Mouse (Mus musculus) testis, postnatal 10 days (tissue): Measurements from ENCODE around the gene Elavl1.
A peak's percentile ranks its signal among the peaks of the same experiment; 100 is the strongest.

Experiments used
- DNase-seq: peaks from one replicate; pipeline ENCODE4 v3.0.0; 2021; ENCODE audit warnings: low spot score

Elavl1 gene

DNA sequence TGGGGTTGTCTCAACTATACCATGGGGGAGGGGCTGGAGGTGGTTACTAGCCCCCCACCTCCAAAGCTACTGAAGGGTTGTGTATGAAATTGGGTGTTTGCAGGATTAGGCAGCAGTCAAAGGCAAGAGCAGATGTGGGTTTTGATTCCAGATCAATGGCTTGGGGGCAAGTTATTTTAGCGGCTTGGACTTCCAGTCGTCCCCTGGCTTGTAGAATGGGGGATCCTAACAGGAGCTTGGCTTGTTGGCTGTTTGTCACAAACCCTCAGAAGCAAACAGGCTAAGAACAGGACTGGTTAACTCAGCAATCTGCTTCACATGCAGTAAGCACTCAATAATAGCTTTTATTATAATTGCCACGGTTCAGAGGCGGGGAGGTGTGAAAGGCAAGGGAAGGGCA, 67.9 kb downstream of the Elavl1 start:
- no peak for DNase-seq

DNA sequence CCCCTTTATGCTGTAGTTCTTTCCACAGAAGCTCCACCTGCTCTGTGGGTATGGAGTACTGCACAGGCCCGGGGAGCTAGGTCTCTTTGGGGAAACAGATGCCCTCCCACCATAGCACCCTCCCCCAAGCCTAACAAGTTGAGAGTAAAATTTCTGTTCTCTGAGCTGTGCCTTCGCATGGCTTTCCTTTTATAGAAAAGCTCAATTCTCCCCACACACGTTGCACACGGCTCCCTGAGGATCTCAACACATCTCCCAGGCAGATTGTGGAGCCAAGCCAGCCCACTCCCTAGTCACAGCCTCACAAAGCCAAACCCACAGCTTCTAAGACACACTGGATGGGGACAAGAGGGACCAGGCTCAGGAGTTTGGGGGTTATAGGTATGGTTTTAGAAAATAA, 68.3 kb downstream of the Elavl1 start:
- peak; percentile 40 for DNase-seq

- DNase-seq = peak; percentile 37
Observed at GRCm38 (mm10) chr8:4255471-4255870, 69.7 kb downstream of the Elavl1 start.

DNA sequence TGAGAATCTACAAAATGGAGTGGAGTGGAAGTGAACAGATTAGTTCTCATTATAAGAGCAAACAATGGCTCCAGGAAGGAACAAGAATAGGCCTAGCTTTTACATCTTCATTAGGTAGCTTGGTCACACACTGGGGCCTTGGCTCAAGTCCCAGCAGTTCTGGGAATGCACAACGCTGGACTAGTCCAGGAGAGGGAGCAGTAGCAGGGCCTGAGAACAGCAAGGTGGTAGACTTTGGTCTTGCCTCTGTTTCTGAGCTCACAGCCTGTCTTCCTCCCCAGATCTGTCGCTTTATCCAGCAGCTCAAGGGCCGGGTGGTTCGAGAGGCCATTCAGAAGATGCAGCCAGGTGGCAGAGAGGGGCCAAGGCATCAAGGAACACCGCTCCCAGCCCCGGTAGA, 71.2 kb downstream of the Elavl1 start:
- DNase-seq = peak; percentile 76

GRCm38 (mm10) chr8:4252934-4253841, 72.0 kb downstream of the Elavl1 start, which contains the start of gene Snapc2:
TSS of gene Snapc2 (plus strand) at chr8:4253080.
- DNase-seq = peak; percentile 99

DNA sequence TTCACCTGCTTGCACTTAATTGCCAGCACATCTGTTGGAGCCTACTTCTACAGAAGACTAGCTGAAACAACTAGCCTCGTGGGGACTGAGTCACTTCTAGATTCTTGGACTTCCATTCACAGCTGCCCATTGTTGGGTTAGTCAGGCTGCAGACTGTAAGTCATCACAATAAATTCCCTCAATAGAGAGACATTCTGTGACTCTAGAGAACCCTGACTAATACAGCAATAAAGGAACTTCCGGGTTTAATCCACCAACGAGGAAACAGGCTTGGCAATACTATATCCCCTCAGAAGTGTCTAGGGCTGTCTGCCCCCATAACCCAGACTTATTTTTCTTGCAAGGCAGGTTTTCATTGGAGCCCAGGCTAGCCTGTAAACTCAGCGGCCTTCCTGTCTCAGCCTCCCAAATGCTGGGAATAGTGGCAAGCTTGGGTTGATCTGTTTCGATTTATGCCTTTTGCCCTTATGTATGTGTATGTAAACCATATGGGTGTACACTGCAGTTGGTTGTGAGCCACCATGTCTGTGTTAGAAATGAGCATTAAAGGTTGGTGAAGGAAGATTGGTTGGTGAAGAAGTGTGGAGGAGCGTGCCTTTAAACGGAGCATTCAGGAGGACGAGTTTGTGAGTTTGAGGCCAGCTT, 73.0 kb downstream of the Elavl1 start:
- DNase-seq = peak; percentile 36

GRCm38 (mm10) chr8:4250306-4250970, 74.8 kb downstream of the Elavl1 start:
- peak; percentile 94 for DNase-seq

GRCm38 (mm10) chr8:4249213-4249612, 76.0 kb downstream of the Elavl1 start:
- DNase-seq = peak; percentile 79

DNA sequence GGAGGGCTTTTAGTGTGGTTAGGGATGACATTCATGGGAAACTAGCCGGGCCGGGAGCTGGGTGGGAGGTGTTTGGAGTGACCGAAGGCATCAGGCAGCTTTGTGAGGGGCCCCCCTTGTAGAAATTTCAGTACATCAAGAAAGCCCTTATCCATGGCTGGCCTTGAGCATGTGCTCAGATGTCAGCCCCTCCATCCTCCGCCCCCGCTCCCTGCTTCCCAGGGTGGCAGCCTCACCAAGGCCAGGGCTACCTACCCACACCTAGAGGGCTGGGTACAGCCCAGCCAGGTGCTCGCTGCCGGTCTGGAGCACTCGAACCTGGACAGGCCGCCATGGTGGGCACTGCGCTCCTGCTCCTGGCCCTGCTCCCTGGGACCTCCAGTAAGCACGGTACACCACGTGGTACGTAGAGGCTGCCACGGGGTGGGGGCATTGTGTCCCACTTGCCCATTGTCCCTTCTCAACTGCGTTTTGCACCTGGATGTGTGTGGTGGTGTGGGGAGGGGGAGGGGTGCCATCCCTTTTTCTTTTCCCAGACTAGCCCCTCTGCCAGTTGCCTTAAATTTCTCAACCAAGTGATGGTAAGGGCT, 77.2 kb downstream of the Elavl1 start, which contains the start of gene Tgfbr3l:
Tgfbr3l (plus strand) TSS at position 264 of the 590 bp plus-strand sequence.
- peak; percentile 64 for DNase-seq

DNA sequence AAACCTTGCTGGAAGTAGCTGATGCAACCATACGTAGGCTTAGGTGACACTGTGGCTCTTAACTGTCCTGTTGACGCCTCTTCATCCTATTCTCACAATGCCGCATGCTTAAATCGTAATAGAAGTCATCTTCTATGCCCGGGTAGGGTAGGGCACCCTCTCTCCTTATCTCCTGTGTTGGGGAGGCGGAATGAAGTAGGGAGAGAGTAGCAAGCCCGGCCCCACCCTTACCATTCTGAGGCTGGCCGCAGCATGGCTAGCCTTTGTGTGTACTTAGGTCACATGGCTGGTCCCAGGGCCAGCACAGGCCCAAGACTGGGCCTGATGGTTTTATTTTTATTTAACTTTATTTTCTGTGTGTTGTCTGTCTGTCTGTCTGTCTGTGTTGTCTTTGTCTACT, 78.0 kb downstream of the Elavl1 start:
- no peak for DNase-seq

DNA sequence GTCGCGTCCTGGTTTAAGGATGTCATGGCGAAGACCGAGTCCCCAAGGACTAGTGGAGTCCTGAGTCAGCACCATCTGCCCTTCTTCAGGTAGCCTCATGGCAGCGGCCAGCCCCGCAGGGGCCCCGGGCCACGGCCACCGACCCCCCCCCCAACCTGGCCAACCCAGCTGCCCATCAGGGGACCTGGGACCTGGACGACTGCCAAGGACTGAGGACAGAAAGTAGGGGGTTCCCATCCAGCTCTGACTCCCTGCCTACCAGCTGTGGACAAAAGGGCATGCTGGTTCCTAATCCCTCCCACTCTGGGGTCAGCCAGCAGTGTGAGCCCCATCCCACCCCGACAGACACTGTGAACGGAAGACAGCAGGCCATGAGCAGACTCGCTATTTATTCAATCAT, 79.5 kb downstream of the Elavl1 start:
- DNase-seq = peak; percentile 59

DNA sequence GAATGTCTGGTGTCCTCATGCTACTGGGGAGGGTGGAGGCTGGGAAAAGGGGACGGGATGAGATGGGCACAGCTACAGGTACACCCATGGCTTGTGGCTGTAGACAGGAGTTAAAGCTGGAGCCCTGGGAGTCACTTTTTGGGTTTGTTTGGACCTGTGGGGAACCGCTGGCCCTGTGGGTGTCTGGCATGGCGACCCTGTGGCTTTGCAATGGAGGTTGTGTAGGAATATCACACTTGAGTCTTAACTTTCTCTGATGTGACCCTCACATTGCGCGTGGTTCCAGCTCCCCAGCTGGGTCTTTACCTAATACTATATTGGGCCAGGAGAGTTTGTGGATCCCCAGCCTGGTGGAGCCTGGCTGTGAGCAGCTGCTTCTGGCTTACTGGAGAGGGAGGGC, 80.2 kb downstream of the Elavl1 start:
- no peak for DNase-seq

- DNase-seq = no peak
Observed at GRCm38 (mm10) chr8:4239193-4239890, 85.9 kb downstream of the Elavl1 start.

- DNase-seq = peak; percentile 100
Observed at GRCm38 (mm10) chr8:4238434-4239192, 86.6 kb downstream of the Elavl1 start, which contains the start of the genes Map2k7 and Gm49320. TSS of gene Map2k7 (plus strand) at chr8:4238740. TSS of gene Gm49320 (plus strand) at chr8:4238865.

- DNase-seq = peak; percentile 51
Observed at GRCm38 (mm10) chr8:4237814-4238433, 87.3 kb downstream of the Elavl1 start.
